Mouse (Mus musculus) v-Abl transformed pro-B cells (cell line): ENCODE data around the gene Htatip2.

ENCODE experiments used
- in situ Hi-C, 2 experiments: fragments of 400-800 bp; cut with MboI; formaldehyde crosslinking; loops; one replicate each; pipeline ENCODE4 v1.15.1; 2025; ENCODE audit not compliant: unreplicated experiment in 2 of 2

Gene Htatip2

DNA sequence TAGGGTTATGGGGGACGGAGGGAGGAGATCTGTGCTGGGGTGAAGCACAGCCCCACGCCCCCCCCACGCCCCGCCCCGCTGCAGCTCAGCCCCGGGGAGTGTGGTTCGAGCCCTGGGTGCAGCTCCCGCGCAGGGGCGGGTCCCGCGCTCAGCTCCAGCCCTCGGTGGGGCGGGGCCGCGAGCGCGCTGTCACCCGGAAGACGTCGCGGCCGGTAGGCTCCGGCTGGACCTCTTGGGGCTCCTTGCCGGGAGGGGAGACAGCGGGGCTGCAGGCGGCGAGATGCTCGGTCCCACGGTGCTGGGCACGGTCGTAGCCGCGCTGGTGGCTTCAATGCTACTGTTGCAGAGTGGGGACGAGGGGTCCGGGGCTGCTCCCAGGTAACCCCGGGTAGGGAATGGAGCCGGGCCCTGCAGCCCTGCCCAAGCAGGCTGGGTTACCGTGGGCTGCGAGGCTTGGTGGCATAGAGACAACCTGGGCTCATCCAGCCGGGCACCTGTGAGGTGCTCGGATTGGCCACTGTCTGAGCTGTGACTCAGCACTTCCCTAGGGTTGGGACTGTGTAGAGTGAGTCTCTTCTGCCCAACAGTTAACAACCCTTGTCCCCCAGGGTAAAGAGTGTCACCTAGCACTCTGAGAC, at the start of gene Htatip2:
Htatip2 (plus strand) TSS at position 182 of the 638 bp plus-strand sequence.
- in situ Hi-C loops, result loop anchor here (5.0 to 25.0 kb wide), 6 partner anchors 142 to 1004 kb away; no protein-coding TSS in a partner anchor

DNA sequence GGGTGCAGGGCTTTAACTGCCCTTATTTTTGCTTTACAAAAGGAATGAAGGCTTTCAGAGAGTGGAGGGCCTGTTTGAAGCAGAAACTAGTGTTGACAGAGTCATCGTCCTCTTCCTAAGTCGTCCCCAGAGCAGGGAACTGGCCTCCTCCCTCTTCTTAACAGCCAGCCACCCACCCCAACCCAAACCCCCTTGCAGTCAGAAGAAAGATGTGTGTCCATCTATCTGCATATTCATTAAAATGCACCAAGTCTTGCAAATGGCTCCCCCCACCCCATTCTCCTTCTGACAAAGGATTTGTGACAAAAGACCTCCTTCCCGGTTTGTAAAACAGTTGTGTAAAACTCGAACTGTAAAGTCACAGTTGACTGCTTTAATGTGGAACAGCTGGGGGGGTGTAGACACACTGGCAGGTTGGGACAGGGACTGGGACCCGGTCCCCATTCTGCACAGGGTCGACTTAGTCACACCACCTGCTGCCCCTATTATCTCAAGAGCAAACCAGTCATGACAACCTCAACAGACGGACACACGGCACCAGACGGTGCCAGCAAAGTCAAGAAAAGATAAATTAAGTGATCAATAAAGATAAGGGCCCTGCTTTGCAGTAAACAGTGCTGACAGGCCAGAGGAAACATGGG, 49.4 kb upstream of the Htatip2 start:
- in situ Hi-C loops, result no loop called here

DNA sequence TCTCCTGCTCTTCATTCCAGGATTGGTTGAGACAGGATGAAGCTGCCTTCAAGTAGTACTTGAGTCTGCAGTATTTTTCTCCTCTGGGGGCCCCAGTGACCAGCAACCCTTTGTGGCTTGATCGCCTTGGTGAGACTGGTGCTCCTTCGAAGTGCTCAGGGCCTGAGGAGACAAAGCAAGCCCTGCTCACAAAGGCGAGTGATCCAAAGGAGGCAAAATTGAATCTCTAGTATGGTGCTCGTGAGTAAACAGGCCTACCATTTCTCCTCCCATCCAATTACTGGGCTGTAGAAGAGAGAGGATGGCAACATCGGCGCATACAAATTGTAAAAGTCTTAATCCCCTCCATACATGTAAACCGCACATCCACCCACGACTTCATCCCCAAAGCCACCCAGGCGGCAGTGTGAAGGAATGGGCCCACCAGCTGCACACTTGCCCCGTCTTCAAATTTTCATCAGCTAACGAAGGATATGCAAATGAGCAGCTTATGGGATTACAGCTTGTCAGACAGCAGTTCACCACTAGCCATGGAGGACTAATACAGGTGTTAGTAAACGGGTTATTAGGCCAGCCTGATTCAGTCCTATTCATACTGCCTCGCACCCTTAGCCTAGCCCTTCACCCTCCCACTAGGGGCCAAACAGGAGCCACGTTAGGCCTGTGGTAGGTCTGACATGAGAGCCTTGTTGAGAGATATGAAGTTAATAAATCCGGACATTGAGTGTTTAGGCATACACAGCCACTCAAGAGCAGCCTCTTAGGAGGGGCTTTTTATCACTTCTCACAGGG, 40.8 kb upstream of the Htatip2 start:
- in situ Hi-C loops, result no loop called here

DNA sequence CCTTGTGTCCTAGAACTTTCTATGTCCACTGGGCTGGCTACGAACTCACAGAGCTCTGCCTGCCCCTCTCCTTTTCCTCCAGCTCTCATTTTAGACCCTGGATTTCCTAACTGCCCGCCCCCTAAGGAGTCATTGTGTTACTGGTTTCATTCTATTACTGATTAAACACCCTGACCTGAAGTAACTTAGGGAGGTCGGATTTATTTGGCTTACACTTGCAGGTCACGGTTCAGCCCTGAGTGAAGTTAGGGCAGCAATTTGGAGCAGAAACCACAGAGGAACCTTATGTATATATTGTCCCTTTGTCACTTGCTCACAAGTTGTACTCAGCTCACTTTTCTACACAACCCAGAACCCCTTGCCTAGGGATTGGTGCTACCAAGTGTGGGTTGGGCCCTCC, 24.6 kb upstream of the Htatip2 start:
- in situ Hi-C loops, result loop anchor here in 1 of 2 experiments (25.0 kb wide), 1 partner anchor 1703 kb away; no protein-coding TSS in a partner anchor

DNA sequence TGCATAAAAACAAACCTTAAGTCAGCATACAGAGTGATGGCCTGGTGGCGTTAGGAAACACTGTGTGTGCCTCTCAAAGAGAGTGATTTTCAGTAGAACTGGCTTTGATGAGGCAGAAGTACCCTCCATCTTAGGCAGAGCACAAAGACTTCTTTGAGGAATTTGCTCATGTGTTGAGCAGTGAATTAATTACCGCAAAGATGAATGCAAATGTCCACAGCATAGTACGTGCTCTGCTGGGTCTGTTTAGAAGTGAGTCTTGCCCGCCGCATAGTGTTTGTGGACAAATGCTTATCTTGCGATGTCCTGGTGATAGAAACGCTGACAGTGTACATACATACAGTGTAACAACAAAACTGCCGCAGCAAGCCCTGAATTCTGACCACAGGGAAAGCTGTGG, 19.5 kb upstream of the Htatip2 start:
- in situ Hi-C loops, result loop anchor here in 1 of 2 experiments (25.0 kb wide), 1 partner anchor 1698 kb away; no protein-coding TSS in a partner anchor

DNA sequence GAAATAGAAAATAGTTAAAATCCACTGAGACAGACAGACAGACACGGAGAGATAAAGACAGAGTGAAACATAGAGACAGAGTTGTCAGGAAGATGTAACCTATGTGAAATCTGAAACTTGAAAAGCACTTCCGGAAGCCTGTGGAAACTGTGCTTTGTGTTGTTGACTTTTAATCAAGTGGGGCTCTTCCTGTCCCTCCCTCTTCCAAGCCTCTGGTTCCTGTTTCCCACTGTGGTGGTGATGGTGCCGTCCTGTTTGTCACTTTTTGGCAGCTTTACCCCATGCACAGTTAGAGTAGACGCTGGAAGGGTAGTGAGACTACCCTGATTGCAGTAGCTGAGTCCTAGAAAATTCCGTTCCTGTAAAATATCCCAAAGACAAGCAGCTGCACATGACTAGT, 17.4 kb upstream of the Htatip2 start:
- in situ Hi-C loops, result loop anchor here (10.0 to 25.0 kb wide), 2 partner anchors 1693 to 1696 kb away; no protein-coding TSS in a partner anchor

DNA sequence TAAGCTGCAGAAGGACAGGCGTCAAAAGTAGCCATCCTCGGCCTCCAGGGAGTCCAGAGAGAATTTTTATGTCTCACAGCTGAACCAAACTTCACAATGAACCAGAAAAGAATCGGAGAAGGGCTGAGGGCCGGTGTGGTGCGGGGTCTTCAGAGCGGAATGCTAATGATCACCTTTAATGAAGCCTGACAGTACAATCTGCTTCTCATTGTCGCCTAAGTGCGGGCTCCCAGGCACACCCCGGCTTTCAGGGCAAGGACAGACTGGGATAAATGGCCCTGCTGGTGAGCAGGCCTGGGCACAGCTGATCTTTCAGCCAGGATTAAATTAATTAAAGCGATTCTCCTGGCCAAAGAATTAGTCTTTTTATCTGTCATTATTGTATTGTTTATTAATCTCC, 17.0 kb upstream of the Htatip2 start:
- in situ Hi-C loops, result loop anchor here (10.0 to 25.0 kb wide), 2 partner anchors 1693 to 1695 kb away; no protein-coding TSS in a partner anchor

DNA sequence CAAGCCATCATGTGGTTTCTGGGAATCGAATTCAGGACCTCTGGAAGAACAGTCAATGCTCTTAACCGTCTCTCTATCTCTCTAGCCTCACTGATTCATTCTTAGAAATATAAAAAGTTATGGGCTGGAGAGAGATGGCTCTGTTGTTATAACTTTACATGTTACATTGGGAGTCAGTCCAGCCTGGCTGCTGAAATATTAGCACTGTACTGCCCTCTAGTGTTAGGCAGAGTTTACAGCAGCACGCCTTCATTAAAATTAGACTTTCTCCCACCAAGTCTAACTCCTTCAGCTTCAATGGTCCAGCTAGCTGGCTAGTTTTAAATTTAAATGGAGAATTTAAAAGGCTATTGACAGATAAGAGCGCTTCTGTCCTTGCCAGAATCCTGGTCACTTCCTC, 7.8 kb upstream of the Htatip2 start:
- in situ Hi-C loops, result loop anchor here (5.0 to 25.0 kb wide), 4 partner anchors 279 to 996 kb away; no protein-coding TSS in a partner anchor

DNA sequence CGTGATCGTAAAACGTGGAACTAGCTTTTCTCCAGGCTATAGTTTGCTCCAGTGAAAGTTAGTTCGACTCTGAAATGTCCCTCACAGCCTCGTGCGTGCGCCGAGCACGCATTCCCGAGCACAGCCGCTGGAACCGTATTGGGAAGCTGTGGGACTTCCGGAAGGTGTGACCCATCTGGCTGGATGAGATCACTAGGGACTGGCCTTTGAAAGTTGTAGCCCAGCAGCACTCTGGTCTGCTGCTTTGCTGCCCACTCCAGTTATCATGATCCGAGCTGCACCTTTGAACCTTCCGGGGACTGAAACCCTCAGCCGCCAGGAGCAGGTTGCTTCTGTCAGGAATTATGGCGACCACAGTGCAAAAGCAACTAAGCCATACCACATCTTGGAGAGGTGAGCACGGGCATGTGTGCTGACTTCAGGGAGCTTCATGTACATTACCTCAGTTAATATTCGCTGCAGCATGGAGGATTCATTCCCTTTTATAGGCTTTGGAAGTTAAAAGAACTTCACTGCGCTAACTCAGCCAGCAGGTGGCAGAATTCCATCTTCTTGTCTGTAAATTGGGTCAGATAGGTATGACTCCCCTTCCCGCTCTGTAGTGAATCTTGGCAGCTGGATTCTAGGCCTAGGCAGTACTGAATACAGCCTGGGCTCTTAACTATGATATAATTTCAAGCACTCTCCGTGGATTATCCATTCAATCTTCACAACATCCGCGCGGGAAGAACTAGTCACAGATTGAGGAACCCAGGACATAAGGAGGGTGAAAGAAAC, 6.0 kb upstream of the Htatip2 start:
- in situ Hi-C loops, result loop anchor here (5.0 to 25.0 kb wide), 4 partner anchors 281 to 998 kb away; no protein-coding TSS in a partner anchor

DNA sequence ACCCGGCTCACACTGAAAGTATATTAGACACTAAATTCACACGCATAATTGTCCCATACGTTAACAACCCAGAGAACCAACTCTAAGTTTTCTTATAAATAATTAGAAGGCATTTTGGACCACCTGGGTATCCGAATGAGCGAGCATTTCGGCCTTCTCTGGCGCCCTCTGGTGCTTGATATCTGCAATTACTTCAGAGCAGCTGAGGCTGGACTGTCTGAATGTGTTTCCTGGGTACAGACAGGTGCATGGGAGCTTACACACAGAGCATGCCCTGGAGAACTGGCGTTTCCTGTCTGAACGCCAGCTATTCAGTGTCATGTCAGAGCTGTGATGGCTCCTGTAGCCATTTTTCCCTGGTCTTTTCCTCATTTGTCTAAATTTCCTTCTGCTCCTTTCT, 4.1 kb upstream of the Htatip2 start:
- in situ Hi-C loops, result loop anchor here (5.0 to 25.0 kb wide), 7 partner anchors 137 to 1000 kb away; no protein-coding TSS in a partner anchor

DNA sequence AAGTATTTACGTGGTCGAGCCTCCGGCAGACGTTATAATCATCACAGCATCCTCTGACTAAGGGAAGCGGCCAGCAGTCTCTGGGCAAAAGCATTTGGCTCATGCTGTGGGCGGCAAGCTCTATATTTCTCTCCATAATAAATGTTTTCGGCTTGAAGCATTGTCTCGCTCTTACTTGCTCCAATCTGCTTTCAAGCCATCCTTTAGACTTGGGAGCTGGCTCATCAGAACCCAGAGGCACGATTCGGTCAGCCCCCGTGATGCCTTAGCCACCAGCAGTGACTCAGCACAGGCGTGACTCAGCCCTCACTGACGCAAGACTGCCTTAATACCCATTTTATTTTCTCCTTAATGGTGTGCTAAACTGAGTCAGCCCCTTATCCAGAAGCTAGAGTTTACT, 3.7 kb downstream of the Htatip2 start:
- in situ Hi-C loops, result loop anchor here in 1 of 2 experiments (25.0 kb wide), 1 partner anchor 625 kb away; no protein-coding TSS in a partner anchor

DNA sequence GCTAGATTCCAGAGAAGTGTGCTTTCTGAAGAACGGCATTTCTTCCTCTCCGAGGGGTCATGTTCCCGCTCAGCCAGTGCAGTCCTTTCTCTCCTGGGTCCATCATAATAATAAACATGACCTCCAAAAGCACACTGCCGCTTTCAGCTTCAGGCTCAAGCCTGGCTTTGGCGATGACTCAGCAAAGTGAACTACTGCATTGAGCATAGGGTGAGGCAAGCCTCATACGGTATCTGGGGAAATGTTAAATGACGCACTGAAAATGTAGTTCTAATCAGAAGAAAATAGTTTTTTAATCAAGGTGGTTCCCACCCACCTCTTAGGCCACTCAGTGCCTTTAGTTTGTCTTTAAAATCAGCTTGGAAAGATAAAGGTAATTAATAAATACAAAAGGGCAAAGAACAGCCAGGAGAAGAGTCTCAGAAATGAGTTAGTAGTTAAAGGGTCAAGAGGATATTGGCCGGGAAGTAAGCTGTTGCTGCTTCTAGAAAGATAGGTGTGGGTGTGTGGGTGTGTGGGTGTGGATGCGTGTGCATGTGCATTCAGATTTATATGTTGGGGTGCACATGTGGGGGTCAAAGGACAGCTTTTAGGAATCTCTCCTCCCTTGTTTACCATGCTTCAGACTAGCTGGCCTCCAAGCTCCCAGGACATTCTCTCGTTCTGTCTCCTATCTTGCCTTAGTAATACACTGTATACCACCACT, 5.2 kb downstream of the Htatip2 start:
- in situ Hi-C loops, result loop anchor here in 1 of 2 experiments (25.0 kb wide), 1 partner anchor 627 kb away; no protein-coding TSS in a partner anchor

DNA sequence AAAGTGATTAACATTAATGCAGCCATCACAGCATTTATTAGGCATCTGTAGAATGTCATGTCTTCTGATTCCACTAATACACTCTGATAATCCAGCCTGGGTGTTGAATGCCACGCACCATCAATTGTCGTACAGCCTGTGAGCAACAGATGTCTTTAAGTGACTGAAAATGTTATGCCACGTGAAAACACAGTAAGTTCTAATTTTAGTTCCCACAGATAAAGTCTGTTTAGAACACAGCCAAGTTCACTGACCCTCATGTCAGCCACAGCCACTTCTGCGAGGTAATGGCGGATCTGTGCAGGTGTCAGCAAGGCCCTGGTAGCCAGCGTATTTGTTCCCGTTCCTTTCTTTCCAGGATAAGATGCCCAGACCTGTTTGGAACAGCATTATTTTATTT, 7.3 kb downstream of the Htatip2 start:
- in situ Hi-C loops, result loop anchor here in 1 of 2 experiments (25.0 kb wide), 1 partner anchor 629 kb away; no protein-coding TSS in a partner anchor

DNA sequence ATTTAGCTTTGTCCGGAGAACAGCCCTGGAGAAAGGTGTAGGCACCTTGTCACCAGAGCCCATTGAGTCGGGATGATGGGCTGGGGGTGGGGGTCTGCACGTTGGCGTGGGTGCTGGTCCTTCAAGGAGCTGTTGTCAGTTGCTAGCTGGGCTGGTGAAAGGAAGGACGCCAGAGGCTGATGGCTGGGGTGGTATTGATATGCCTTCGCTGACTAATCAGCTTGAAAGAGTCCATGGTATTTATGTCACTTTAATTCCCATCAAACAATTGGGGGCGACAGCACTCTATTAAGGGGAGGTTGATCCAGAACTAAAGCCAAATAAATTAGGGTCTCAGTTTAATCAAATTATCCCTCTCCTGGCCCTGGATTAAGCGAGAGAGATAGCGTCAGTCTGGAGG, 9.6 kb downstream of the Htatip2 start:
- in situ Hi-C loops, result loop anchor here in 1 of 2 experiments (25.0 kb wide), 1 partner anchor 631 kb away; no protein-coding TSS in a partner anchor

DNA sequence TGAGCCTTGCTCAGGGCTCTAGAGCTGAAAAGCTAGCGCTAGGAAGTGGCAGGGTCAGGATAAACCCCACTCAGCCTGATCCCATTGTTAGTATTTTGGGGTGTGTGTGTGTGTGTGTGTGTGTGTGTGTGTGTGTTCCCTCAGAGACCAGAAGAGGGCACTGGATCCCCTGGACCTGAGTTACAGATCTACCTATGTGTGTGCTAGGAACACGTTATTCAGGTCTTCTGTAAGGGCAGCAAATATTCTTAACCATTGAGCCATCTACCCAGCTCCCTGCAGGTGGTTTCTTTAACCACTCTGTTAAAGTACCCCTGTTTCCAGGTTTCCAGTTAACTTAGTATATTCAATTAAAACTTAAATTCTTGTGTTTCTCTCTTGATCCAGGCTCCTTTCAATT, 15.5 kb downstream of the Htatip2 start:
- in situ Hi-C loops, result loop anchor here in 1 of 2 experiments (25.0 kb wide), 1 partner anchor 637 kb away; no protein-coding TSS in a partner anchor

DNA sequence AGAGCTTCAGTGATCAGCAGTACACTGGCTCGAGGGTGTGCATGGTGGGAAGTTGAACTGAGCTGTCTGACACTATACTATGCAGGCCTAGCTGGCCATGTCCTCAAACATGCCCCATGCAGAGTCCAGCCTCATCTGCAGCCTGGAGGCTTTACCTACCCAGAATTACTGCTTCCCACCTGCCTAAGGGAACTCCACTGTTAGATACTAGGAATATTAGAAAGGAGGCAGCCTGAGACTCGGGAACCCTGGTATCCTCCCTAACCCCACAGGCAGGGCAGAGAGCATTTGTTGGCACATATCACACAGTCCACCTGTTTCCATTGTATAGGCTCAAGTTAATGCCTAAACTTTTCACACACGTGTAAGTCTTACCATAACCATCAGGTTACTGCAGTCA, 18.7 kb downstream of the Htatip2 start:
- in situ Hi-C loops, result loop anchor here (5.0 to 25.0 kb wide), 4 partner anchors 145 to 990 kb away; partner anchors contain the start of genes E2f8 (in 1 of the 2), Nav2 (in 1 of the 2) and Zdhhc13 (in 1 of the 2)

DNA sequence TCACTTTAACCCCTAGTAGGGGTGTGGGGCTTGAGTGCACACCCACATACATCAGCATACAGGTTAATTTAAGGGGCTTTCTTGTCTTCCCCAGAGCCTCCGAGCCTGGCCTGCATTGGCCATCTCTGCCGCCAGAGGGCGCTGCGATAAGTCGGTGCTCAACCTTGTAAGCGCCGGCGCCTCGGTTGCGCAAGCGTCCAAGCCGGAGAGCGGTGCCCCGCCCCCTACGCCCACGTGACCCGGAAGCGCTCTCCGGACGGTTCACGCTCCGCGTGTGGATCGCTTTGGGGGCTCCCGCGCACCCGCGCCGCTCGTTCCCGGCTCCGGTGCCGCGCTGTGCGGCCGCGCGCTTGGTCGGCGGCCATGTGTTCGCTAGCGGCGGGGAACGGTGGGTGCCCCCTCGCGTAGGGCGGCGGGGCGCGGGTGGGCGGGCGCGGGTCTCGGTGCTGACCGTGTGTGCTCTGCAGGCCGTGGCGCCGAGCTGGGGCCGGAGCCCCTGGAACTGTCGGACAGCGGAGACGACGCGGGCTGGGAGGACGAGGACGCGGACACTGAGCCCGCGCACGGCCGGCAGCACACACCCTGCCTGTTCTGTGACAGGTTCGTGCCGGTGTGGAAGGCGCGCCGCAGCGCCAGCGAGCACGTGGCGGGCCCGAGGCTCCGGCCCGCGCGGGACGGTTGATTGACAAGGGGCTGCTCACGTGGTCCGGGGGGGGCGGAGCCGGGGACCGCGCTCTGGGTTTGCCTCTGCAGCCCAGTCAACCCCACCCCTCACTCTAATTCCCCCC, 19.4 kb downstream of the Htatip2 start, which contains the start of gene Prmt3:
Prmt3 (plus strand) TSS at position 233 of the 788 bp plus-strand sequence.
- in situ Hi-C loops, result loop anchor here (5.0 to 25.0 kb wide), 4 partner anchors 144 to 991 kb away; partner anchors contain the start of genes E2f8 (in 1 of the 2), Nav2 (in 1 of the 2) and Zdhhc13 (in 1 of the 2)
